Mouse (Mus musculus): ENCODE results near the gene Cox10.
A peak's percentile ranks its signal among the peaks of the same experiment; 100 is the strongest.

The Cox10 gene

GRCm38 (mm10) chr11:63951831-63952631 lies 127.2 kb downstream of the Cox10 start:
- DNase-seq, result no peak

- DNase-seq, result no peak
Observed at GRCm38 (mm10) chr11:63948371-63948770, 130.9 kb downstream of the Cox10 start.

- no peak for DNase-seq
Observed at GRCm38 (mm10) chr11:63947024-63947423, 132.2 kb downstream of the Cox10 start.

GRCm38 (mm10) chr11:63943947-63944346 lies 135.3 kb downstream of the Cox10 start:
- no peak for DNase-seq

- DNase-seq, result no peak
Observed at GRCm38 (mm10) chr11:63943268-63943890, 135.9 kb downstream of the Cox10 start.

GRCm38 (mm10) chr11:63942177-63942576 lies 137.1 kb downstream of the Cox10 start:
- no peak for DNase-seq

GRCm38 (mm10) chr11:63936641-63937040 lies 142.6 kb downstream of the Cox10 start:
- DNase-seq, result no peak

- DNase-seq, result no peak
Observed at GRCm38 (mm10) chr11:63926901-63927300, 152.4 kb downstream of the Cox10 start.

GRCm38 (mm10) chr11:63925161-63925582 lies 154.1 kb downstream of the Cox10 start:
- DNase-seq, result peak; percentile 14

GRCm38 (mm10) chr11:63924286-63924930 lies 154.9 kb downstream of the Cox10 start:
- DNase-seq, result no peak

GRCm38 (mm10) chr11:63923386-63923785 lies 155.9 kb downstream of the Cox10 start:
- no peak for DNase-seq

GRCm38 (mm10) chr11:63922091-63922621 lies 157.1 kb downstream of the Cox10 start, which contains the start of gene Hs3st3b1:
Gene Hs3st3b1, minus strand, starts transcription at chr11:63922290.
- DNase-seq, result peak; percentile 13

- no peak for DNase-seq
Observed at GRCm38 (mm10) chr11:63921044-63921951, 158.0 kb downstream of the Cox10 start.

- DNase-seq, result peak; percentile 8
Observed at GRCm38 (mm10) chr11:63920531-63920930, 158.7 kb downstream of the Cox10 start.

- no peak for DNase-seq
Observed at GRCm38 (mm10) chr11:63919211-63920098, 159.8 kb downstream of the Cox10 start.

GRCm38 (mm10) chr11:63918321-63919105 lies 160.8 kb downstream of the Cox10 start:
- DNase-seq, result no peak

GRCm38 (mm10) chr11:63917561-63917960 lies 161.7 kb downstream of the Cox10 start:
- DNase-seq, result no peak

- DNase-seq, result peak; percentile 11
Observed at GRCm38 (mm10) chr11:63914388-63914787, 164.9 kb downstream of the Cox10 start.

- no peak for DNase-seq
Observed at GRCm38 (mm10) chr11:63913936-63914335, 165.3 kb downstream of the Cox10 start.
